Mouse (Mus musculus) stomach, embryonic 14.5 days (tissue): ENCODE measurements around the gene Galc. TPM values are rescaled to one million over a fixed set of nuclear protein-coding genes. Genes with fewer than 3 reads are reported as not detected.

Experiments used
- ATAC-seq: fragments of 200-750 bp; cut with Nextera tagmentation; 2 replicates; pipeline ENCODE4 v1.8.0; 2017; ENCODE audit warnings: low read depth, moderate TSS enrichment; ENCODE audit not compliant: insufficient number of reproducible peaks, insufficient read depth, low FRiP score
- H3K27ac ChIP-seq: fragments of 300-500 bp; sonication (generic); 2 replicates; pipeline ENCODE4 v1.5.1; 2014; ENCODE audit warnings: mild to moderate bottlenecking, low read length, moderate library complexity, mixed read lengths
- H3K27me3 ChIP-seq: fragments of 300-500 bp; sonication (generic); 2 replicates; pipeline ENCODE4 v1.6.1; 2014; ENCODE audit warnings: low read length, control low read depth, mixed read lengths; ENCODE audit not compliant: control insufficient read depth, insufficient read depth
- H3K36me3 ChIP-seq: fragments of 300-500 bp; sonication (generic); 2 replicates; pipeline ENCODE4 v1.6.1; 2014; ENCODE audit warnings: mild to moderate bottlenecking, control low read depth, low read length, moderate library complexity, mixed read lengths; ENCODE audit not compliant: control insufficient read depth, insufficient read depth
- H3K4me1 ChIP-seq: fragments of 300-500 bp; sonication (generic); 2 replicates; pipeline ENCODE4 v1.6.1; 2014; ENCODE audit warnings: low read length, control low read depth, mixed read lengths; ENCODE audit not compliant: control insufficient read depth, insufficient read depth
- H3K4me2 ChIP-seq: fragments of 300-500 bp; sonication (generic); replicated peaks from 2 replicates; pipeline ENCODE4 v1.6.1; 2014; ENCODE audit warnings: low read depth, low read length, control low read depth
- H3K4me3 ChIP-seq: fragments of 300-500 bp; sonication (generic); 2 replicates; pipeline ENCODE4 v1.5.1; 2014; ENCODE audit warnings: low read depth, low read length, control low read depth
- H3K9ac ChIP-seq: fragments of 300-500 bp; sonication (generic); replicated peaks from 2 replicates; pipeline ENCODE4 v1.6.1; 2014; ENCODE audit warnings: low read depth, mild to moderate bottlenecking, control low read depth, low read length, moderate library complexity, mixed read lengths
- H3K9me3 ChIP-seq: fragments of 300-500 bp; sonication (generic); 2 replicates; pipeline ENCODE4 v1.6.1; 2016; ENCODE audit warnings: low read depth, low read length, control low read depth; ENCODE audit not compliant: control insufficient read depth
- WGBS: fragments of 180-500 bp; shearing (Covaris S2); extraction: QIAGEN DNeasy Blood & Tissue Kit; methylation state at CpG from one replicate; pipeline ENCODE4 v1.1.7; 2014; 5-methylcytosine and 5-hydroxymethylcytosine counted together
- polyA plus RNA-seq: library from polyadenylated mRNA; unstranded; fragments of >200 nt; fragmentation: Nextera tagmentation; extraction: Ambion mirVana; gene quantifications from 2 replicates; pipeline ENCODE4 v1.2.1, GENCODE M21; 2014

Galc gene
- polyA plus RNA-seq, 1 experiment from 2014 or later = 9.2 TPM

GRCm38 (mm10) chr12:98189096-98189495 is 70.2 kb downstream of the Galc start:
- ATAC-seq = no peak
- Histone ChIP-seq H3K4me1 (no peaks in the 10 kb centered on the region), H3K27ac (no peak overlapping the region), H3K36me3 (no peaks in the 10 kb centered on the region), H3K4me2 (no peak overlapping the region), H3K4me3 (no peak overlapping the region), H3K9ac (no peak overlapping the region), H3K27me3 (no peaks in the 10 kb centered on the region), H3K9me3 (no peaks in the 10 kb centered on the region)
- WGBS = 58% methylated on average over 9 of the region's 9 CpGs

- 61% methylated on average over 8 of the region's 8 CpGs for WGBS
- Histone ChIP-seq H3K4me2 (no peak overlapping the region), H3K4me1 (no peaks in the 10 kb centered on the region), H3K9me3 (no peaks in the 10 kb centered on the region), H3K4me3 (no peak overlapping the region), H3K27me3 (no peaks in the 10 kb centered on the region), H3K27ac (no peak overlapping the region), H3K9ac (no peak overlapping the region), H3K36me3 (no peaks in the 10 kb centered on the region)
- ATAC-seq = no peak
These were observed 71.9 kb downstream of the Galc start for GRCm38 (mm10) chr12:98187186-98187899.

- no peak overlapping the region for H3K27ac ChIP-seq
These were observed 77.5 kb downstream of the Galc start for GRCm38 (mm10) chr12:98181729-98182128.

GRCm38 (mm10) chr12:98180807-98181206 is 78.5 kb downstream of the Galc start:
- Histone ChIP-seq H3K9me3 (no peaks in the 10 kb centered on the region), H3K36me3 (no peaks in the 10 kb centered on the region), H3K9ac (no peak overlapping the region), H3K27ac (no peak overlapping the region), H3K4me2 (no peak overlapping the region), H3K27me3 (no peaks in the 10 kb centered on the region), H3K4me3 (no peak overlapping the region), H3K4me1 (no peaks in the 10 kb centered on the region)
- no peak for ATAC-seq
- WGBS = 84% methylated on average over 6 of the region's 6 CpGs

More at GRCm38 (mm10) chr12:98181729-98182128, 77.5 kb downstream of the Galc start:
- no peaks in the 10 kb centered on the region for H3K9me3 ChIP-seq
- ATAC-seq = no peak
- WGBS = 10% methylated on average over 9 of the region's 9 CpGs
- H3K27me3 ChIP-seq = no peaks in the 10 kb centered on the region
- no peaks in the 10 kb centered on the region for H3K4me1 ChIP-seq
- H3K4me3 ChIP-seq = no peak overlapping the region
- no peaks in the 10 kb centered on the region for H3K36me3 ChIP-seq
- H3K9ac ChIP-seq = no peak overlapping the region
- H3K4me2 ChIP-seq = no peak overlapping the region; the same call in 1 of the 2 replicates

GRCm38 (mm10) chr12:98180235-98180800 is 78.9 kb downstream of the Galc start:
- no peaks in the 10 kb centered on the region for H3K9me3 ChIP-seq
- no peaks in the 10 kb centered on the region for H3K4me1 ChIP-seq
- no peaks in the 10 kb centered on the region for H3K27me3 ChIP-seq
- no peak overlapping the region for H3K4me2 ChIP-seq
- no peak overlapping the region for H3K4me3 ChIP-seq
- ATAC-seq = no peak
- WGBS = 93% methylated on average over 16 of the region's 16 CpGs
- H3K36me3 ChIP-seq = no peaks in the 10 kb centered on the region
- H3K27ac ChIP-seq = no peak overlapping the region
- no peak overlapping the region for H3K9ac ChIP-seq

GRCm38 (mm10) chr12:98179496-98179895 is 79.8 kb downstream of the Galc start:
- no peaks in the 10 kb centered on the region for H3K27me3 ChIP-seq
- H3K9ac ChIP-seq = no peak overlapping the region
- no peak overlapping the region for H3K4me3 ChIP-seq
- H3K4me1 ChIP-seq = no peaks in the 10 kb centered on the region
- ATAC-seq = no peak
- H3K9me3 ChIP-seq = no peaks in the 10 kb centered on the region
- H3K36me3 ChIP-seq = no peaks in the 10 kb centered on the region
- no peak overlapping the region for H3K27ac ChIP-seq
- H3K4me2 ChIP-seq = no peak overlapping the region
- 83% methylated on average over 1 of the region's 1 CpGs for WGBS

- H3K4me1 ChIP-seq = no peaks in the 10 kb centered on the region
- no peak for ATAC-seq
- H3K9ac ChIP-seq = no peak overlapping the region
- H3K36me3 ChIP-seq = no peaks in the 10 kb centered on the region
- no peak overlapping the region for H3K4me2 ChIP-seq
- H3K27me3 ChIP-seq = no peaks in the 10 kb centered on the region
- 90% methylated on average over 2 of the region's 2 CpGs for WGBS
- no peak overlapping the region for H3K27ac ChIP-seq
- H3K9me3 ChIP-seq = no peaks in the 10 kb centered on the region
- H3K4me3 ChIP-seq = no peak overlapping the region
These were observed 82.6 kb downstream of the Galc start for GRCm38 (mm10) chr12:98176632-98177031.

GRCm38 (mm10) chr12:98161901-98162300 is 97.4 kb downstream of the Galc start:
- ATAC-seq = no peak

More at GRCm38 (mm10) chr12:98161901-98162300, 97.4 kb downstream of the Galc start:
- H3K4me2 ChIP-seq = no peak overlapping the region
- no peak overlapping the region for H3K4me3 ChIP-seq
- no peaks in the 10 kb centered on the region for H3K4me1 ChIP-seq
- no peaks in the 10 kb centered on the region for H3K9me3 ChIP-seq
- no peak overlapping the region for H3K9ac ChIP-seq
- 90% methylated on average over 3 of the region's 3 CpGs for WGBS
- H3K27me3 ChIP-seq = no peaks in the 10 kb centered on the region
- no peaks in the 10 kb centered on the region for H3K36me3 ChIP-seq
- H3K27ac ChIP-seq = no peak overlapping the region
